Mouse (Mus musculus) liver, postnatal 0 days (tissue): ENCODE measurements around the gene Qdpr. TPM values are rescaled to one million over a fixed set of nuclear protein-coding genes. Genes with fewer than 3 reads are reported as not detected.
"Not testable (repeated sequence)": the region's sequence is repeated elsewhere in the genome, so short reads cannot be mapped to it uniquely, and the experiment has no call there.

ENCODE experiments used
- ATAC-seq: fragments of 200-750 bp; cut with Nextera tagmentation; 2 replicates; pipeline ENCODE4 v1.8.0; 2017; ENCODE audit warnings: mild to moderate bottlenecking, moderate library complexity
- DNase-seq: peaks from one replicate; pipeline ENCODE4 v3.0.0-alpha.2; 2016
- H3K27ac ChIP-seq: fragments of 300-500 bp; sonication (generic); 2 replicates; pipeline ENCODE4 v1.5.1; 2014; ENCODE audit warnings: antibody characterized with exemption, moderate library complexity, mild to moderate bottlenecking, low read depth
- H3K27me3 ChIP-seq: fragments of 300-500 bp; sonication (generic); 2 replicates; pipeline ENCODE4 v1.6.1; 2014; ENCODE audit warnings: low read length, control low read depth, mixed read lengths; ENCODE audit not compliant: insufficient read depth
- H3K36me3 ChIP-seq: fragments of 300-500 bp; sonication (generic); replicated peaks from 2 replicates; pipeline ENCODE4 v1.6.1; 2014; ENCODE audit warnings: mild to moderate bottlenecking, control low read depth, low read length, moderate library complexity, mixed read lengths; ENCODE audit not compliant: insufficient read depth
- H3K4me1 ChIP-seq: fragments of 300-500 bp; sonication (generic); 2 replicates; pipeline ENCODE4 v1.6.1; 2014; ENCODE audit warnings: antibody characterized with exemption, mild to moderate bottlenecking, control low read depth; ENCODE audit not compliant: insufficient read depth
- H3K4me2 ChIP-seq: fragments of 300-500 bp; sonication (generic); 2 replicates; pipeline ENCODE4 v1.6.1; 2014; ENCODE audit warnings: low read depth, mild to moderate bottlenecking, low read length, moderate library complexity, mixed read lengths
- H3K4me3 ChIP-seq: fragments of 300-500 bp; sonication (generic); 2 replicates; pipeline ENCODE4 v1.5.1; 2014; ENCODE audit warnings: low read depth, low read length
- H3K9ac ChIP-seq: fragments of 300-500 bp; sonication (generic); replicated peaks from 2 replicates; pipeline ENCODE4 v1.6.1; 2014; ENCODE audit warnings: mild to moderate bottlenecking, moderate library complexity
- H3K9me3 ChIP-seq: fragments of 300-500 bp; sonication (generic); 2 replicates; pipeline ENCODE4 v1.6.1; 2016; ENCODE audit warnings: mild to moderate bottlenecking, control low read depth, low read length, mixed read lengths
- CTCF ChIP-seq: sonication (generic); IDR thresholded peaks from 2 replicates; pipeline ENCODE4 v1.5.1; 2016; ENCODE audit warnings: antibody characterized with exemption, low read depth
- EP300 ChIP-seq: IDR thresholded peaks from 2 replicates; pipeline ENCODE4 v1.6.1; 2016; ENCODE audit warnings: antibody characterized with exemption, low read depth, mild to moderate bottlenecking
- WGBS: fragments of 180-500 bp; shearing (Covaris S2); extraction: QIAGEN DNeasy Blood & Tissue Kit; methylation state at CpG from one replicate; pipeline ENCODE4 v1.1.7; 2014; ENCODE audit not compliant: insufficient replicate concordance; 5-methylcytosine and 5-hydroxymethylcytosine counted together
- polyA plus RNA-seq: library from polyadenylated mRNA; unstranded; fragments of >200 nt; fragmentation: Nextera tagmentation; extraction: Ambion mirVana; gene quantifications from 2 replicates; pipeline ENCODE4 v1.2.1, GENCODE M21; 2015

Gene Qdpr
- polyA plus RNA-seq, 1 experiment from 2014 or later: 202 TPM

DNA sequence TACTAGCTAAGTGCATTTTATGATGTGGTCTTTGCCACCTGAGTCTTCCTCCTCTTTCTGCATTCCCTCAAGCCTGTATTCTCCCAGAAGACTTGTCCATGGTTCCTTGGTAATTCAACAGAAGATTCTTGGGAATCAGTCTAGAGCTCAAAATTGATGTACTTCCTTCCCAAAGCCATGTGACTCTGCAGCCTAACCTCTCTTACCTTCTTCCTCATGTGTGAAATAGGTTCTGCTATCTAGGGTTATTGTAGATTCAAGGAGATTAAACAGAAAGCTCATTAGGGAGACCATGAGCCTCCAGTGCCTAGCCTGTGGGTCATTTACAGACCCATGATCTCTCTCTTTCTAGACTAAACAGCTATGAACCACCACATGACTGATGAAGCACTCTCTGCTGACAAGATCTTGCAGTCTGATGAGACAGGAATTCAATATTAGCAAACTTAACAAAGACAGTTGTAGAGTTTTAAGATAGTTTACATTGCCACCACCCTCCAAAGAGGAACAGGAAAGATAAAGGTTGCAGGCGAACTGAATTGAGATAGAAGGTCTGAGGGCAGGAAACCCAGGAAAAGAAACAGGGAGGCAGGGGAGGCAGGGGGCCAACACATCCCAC, 23.5 kb downstream of the Qdpr start:
- WGBS: 29% methylated on average over 1 of the region's 1 CpGs

DNA sequence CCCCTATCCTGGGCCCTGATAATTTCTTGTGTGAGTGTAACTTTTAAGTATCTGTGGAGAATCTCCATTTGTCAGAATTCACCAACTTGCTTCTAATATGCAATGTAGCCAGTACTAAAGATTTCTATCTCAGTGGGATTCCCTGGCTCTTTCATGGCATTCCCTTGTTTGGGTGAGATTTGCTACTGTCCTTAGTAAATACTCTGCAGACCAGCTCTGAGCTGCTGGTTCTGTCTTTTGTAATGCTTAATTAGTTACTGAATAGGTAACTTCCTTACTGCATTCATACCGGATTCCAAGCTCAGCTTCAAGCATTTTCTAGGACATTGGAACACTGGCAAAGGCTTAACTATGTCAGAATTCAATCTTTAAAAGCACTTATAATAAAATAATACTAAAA, 24.3 kb downstream of the Qdpr start:
- not testable (repeated sequence) for DNase-seq, ATAC-seq, H3K9ac ChIP-seq, H3K27me3 ChIP-seq, H3K36me3 ChIP-seq, H3K27ac ChIP-seq, H3K9me3 ChIP-seq, H3K4me1 ChIP-seq, H3K4me2 ChIP-seq, H3K4me3 ChIP-seq
- WGBS: 67% methylated on average over 1 of the region's 1 CpGs

More for the DNA sequence above, 23.5 kb downstream of the Qdpr start:
- DNase-seq (no peak), ATAC-seq (no peak)
- H3K4me2 ChIP-seq: no peak overlapping the region
- H3K9me3 ChIP-seq: no peaks in the 10 kb centered on the region
- no peak overlapping the region for H3K9ac ChIP-seq
- peaks cover 3% of the 10 kb centered on the region; the same call in 1 of the 2 replicates for H3K4me1 ChIP-seq
- no peaks in the 10 kb centered on the region for H3K27me3 ChIP-seq
- TF ChIP-seq CTCF (no peak), EP300 (no peak)
- no peaks in the 10 kb centered on the region for H3K36me3 ChIP-seq
- no peak overlapping the region for H3K4me3 ChIP-seq
- H3K27ac ChIP-seq: no peak overlapping the region

DNA sequence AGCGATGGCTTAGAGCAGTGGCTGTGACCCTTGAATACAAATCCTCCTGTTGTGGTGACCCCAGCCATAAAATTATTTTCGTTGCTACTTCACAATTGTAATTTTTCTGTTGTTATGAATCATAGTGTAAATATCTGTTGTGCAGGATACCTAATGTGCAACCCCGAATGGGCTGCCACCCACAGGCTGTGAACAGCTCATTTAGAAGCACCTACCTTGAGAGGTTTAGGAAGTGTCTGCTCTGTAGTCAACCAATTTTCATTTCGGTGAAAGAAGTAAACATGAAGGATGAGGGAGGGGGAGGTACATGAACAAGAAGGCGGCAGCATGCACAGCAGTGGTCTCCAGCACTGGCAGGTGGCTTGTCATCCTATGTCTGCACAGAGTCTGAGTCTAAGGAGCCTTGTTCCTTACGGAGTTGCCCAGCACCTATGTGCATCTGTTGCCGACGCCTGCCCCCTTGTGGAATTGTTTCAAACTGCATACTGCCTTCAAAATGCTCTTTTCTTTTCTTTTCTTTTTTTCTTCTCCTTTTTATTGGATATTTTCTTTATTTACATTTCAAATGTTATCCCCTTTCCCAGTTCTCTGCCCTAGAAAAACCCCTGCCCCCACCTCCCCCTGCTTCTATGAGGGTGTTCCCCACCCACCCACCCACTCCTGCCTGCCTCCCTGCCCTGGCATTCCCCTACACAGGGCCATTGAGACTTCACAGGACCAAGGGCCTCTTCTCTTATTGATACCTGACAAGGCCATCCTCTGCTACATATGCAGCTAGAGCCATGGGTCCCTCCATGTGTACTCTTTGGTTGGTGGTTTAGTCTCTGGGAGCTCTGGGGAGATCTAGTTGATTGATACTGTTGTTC, 25.8 kb downstream of the Qdpr start:
- H3K36me3 ChIP-seq: no peaks in the 10 kb centered on the region
- 33% methylated on average over 8 of the region's 8 CpGs for WGBS
- no peak overlapping the region for H3K4me2 ChIP-seq
- no peak overlapping the region for H3K27ac ChIP-seq
- ATAC-seq: peak; percentile 31; the same call in 1 of the 2 replicates
- peak; percentile 59 for DNase-seq
- H3K27me3 ChIP-seq: no peaks in the 10 kb centered on the region
- H3K4me3 ChIP-seq: no peak overlapping the region
- H3K9me3 ChIP-seq: no peaks in the 10 kb centered on the region
- H3K4me1 ChIP-seq: peaks cover 3% of the 10 kb centered on the region; the same call in 1 of the 2 replicates
- TF ChIP-seq CTCF: peak; percentile 81
- TF ChIP-seq EP300: no peak
- no peak overlapping the region for H3K9ac ChIP-seq

DNA sequence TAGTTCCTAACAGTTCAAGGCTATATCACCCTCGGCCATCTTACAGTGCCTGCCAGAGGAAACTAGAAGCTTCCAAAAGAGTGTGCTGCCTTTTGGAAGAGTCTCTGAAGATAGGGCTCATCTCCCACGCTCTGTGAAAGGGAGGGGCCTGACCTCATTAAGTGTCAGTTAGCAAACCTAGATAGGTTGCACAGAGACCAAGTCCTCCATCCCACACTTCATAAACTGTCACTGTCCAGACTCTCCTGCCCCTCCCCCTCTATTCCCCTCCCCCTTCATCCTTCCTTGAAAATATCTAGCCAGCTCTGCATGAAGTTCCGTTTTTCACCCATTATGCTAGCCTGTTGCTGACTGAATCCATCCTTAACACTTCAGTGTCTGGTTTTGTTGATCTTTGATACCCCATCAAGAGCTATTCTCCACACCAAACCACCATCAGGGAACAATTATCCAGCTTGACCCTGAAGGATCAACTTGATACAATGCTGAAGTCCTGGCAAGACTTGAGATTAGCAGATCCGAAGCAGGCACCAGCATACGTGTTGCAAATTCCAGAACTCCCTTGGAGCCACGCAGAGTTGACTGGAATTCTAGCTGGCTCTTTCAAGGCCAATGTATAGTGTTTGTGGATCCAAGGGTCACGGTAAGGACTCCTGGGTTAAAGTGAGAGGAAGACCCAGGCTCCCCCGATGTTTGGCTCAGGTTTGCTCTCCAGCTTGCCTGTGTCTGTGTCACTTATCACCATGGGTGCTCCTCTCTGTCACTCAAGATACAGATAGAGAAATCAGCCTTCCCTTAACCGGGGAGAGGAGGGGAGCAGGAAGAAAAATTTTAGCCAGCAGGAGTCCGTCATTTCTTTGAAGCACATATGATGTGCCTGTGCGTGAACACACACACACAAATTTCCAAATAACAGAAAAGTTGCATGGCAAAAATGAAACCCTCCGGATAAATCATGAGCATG, 27.9 kb downstream of the Qdpr start:
- Histone ChIP-seq H3K4me3 (no peak overlapping the region), H3K27ac (no peak overlapping the region), H3K36me3 (no peaks in the 10 kb centered on the region), H3K27me3 (no peaks in the 10 kb centered on the region), H3K9ac (no peak overlapping the region), H3K4me2 (no peak overlapping the region), H3K9me3 (no peaks in the 10 kb centered on the region), H3K4me1 (peaks cover 3% of the 10 kb centered on the region; the same call in 1 of the 2 replicates)
- TF ChIP-seq CTCF (no peak), EP300 (no peak)
- no peak for DNase-seq
- ATAC-seq: no peak
- WGBS: 55% methylated on average over 12 of the region's 12 CpGs

DNA sequence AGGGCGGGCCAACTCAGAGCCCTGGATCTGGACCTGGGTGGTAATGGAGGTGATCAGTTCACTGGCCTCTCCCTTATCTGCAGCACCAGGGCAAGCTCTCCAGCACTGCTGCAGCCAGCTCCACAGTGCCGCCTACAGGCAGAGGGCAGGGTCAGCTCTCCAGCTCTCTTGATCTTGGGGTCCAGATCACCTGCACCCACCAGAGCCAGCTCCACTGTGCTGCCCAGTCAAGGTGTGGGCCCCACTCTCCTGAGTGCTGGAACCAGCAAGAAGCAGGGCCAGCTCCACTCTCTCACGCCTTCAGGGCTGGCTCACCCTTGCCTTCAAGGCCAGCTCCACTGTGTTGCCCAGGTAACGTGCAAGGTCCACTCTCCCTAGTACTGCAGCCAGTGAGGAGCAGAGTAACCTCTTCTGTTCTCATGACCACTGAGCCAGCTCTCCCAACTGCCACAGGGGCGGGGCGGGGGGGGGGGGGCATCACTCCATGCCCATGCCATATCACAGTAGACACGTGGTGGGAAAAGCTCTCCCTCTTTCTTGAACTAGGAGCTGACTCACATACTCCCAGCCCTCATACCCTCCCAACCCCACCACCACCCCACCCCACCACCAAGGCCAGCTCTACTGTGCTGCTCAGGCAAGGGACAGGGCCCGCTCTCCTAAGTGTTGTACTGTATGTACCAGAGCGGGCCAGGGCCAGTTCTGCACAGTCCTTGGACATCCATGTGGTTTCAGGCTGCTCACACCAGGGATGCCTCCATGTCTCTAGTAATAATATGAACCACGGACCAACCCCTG, 30.0 kb downstream of the Qdpr start:
- Histone ChIP-seq H3K9me3 (no peaks in the 10 kb centered on the region), H3K4me2 (no peak overlapping the region), H3K27me3 (no peaks in the 10 kb centered on the region), H3K9ac (no peak overlapping the region), H3K4me1 (peaks cover 3% of the 10 kb centered on the region; the same call in 1 of the 2 replicates), H3K4me3 (no peak overlapping the region), H3K27ac (no peak overlapping the region), H3K36me3 (no peaks in the 10 kb centered on the region)
- TF ChIP-seq CTCF: peak; percentile 69
- TF ChIP-seq EP300: no peak
- peak; percentile 45; the same call in 1 of the 2 replicates for ATAC-seq
- DNase-seq: peak; percentile 43
- WGBS: 62% methylated on average over 10 of the region's 10 CpGs
